Mouse (Mus musculus) frontal cortex, postnatal 36 days (tissue): Measurements from ENCODE around the gene Ryr2.
A peak's percentile ranks its signal among the peaks of the same experiment; 100 is the strongest.

ENCODE experiments used
- DNase-seq, 2 experiments: peaks; one replicate each; pipeline ENCODE4 v3.0.0; 2022; ENCODE audit warnings: low spot score in 2 of 2

Ryr2 gene

GRCm38 (mm10) chr13:12037241-12037640 lies 69.5 kb downstream of the Ryr2 start:
- no peak for DNase-seq

GRCm38 (mm10) chr13:12036834-12037233 lies 69.9 kb downstream of the Ryr2 start:
- no peak for DNase-seq

GRCm38 (mm10) chr13:12033914-12034313 lies 72.8 kb downstream of the Ryr2 start:
- no peak for DNase-seq

- DNase-seq = no peak
These were observed 73.5 kb downstream of the Ryr2 start for GRCm38 (mm10) chr13:12033272-12033671.

GRCm38 (mm10) chr13:12029841-12030240 lies 76.9 kb downstream of the Ryr2 start:
- no peak for DNase-seq

GRCm38 (mm10) chr13:12029326-12029725 lies 77.4 kb downstream of the Ryr2 start:
- DNase-seq = no peak

- no peak for DNase-seq
These were observed 88.7 kb downstream of the Ryr2 start for GRCm38 (mm10) chr13:12018046-12018445.

GRCm38 (mm10) chr13:12013986-12014385 lies 92.8 kb downstream of the Ryr2 start:
- DNase-seq = peak; percentile 76 to 87

GRCm38 (mm10) chr13:12008995-12009689 lies 97.6 kb downstream of the Ryr2 start:
- DNase-seq = no peak

GRCm38 (mm10) chr13:12007579-12007978 lies 99.2 kb downstream of the Ryr2 start:
- no peak for DNase-seq

GRCm38 (mm10) chr13:12001891-12002294 lies 104.9 kb downstream of the Ryr2 start:
- peak; percentile 36 to 39 for DNase-seq

- DNase-seq = no peak
These were observed 106.9 kb downstream of the Ryr2 start for GRCm38 (mm10) chr13:11999851-12000250.

GRCm38 (mm10) chr13:11997366-11997765 lies 109.4 kb downstream of the Ryr2 start:
- no peak for DNase-seq

- no peak for DNase-seq
These were observed 119.2 kb downstream of the Ryr2 start for GRCm38 (mm10) chr13:11987556-11987955.

- DNase-seq = no peak
These were observed 121.7 kb downstream of the Ryr2 start for GRCm38 (mm10) chr13:11985056-11985455.

GRCm38 (mm10) chr13:11978997-11979396 lies 127.7 kb downstream of the Ryr2 start:
- DNase-seq = no peak

- DNase-seq = no peak
These were observed 128.4 kb downstream of the Ryr2 start for GRCm38 (mm10) chr13:11978359-11978758.

- no peak for DNase-seq
These were observed 129.1 kb downstream of the Ryr2 start for GRCm38 (mm10) chr13:11977606-11978005.

GRCm38 (mm10) chr13:11964391-11964790 lies 142.4 kb downstream of the Ryr2 start:
- no peak for DNase-seq

GRCm38 (mm10) chr13:11959488-11960174 lies 147.1 kb downstream of the Ryr2 start:
- DNase-seq = no peak

GRCm38 (mm10) chr13:11958854-11959253 lies 147.9 kb downstream of the Ryr2 start:
- no peak for DNase-seq

- no peak for DNase-seq
These were observed 148.5 kb downstream of the Ryr2 start for GRCm38 (mm10) chr13:11958271-11958670.

- no peak for DNase-seq
These were observed 154.8 kb downstream of the Ryr2 start for GRCm38 (mm10) chr13:11951951-11952350.
